Mouse (Mus musculus): ENCODE results near the gene Bex4. TPM values are rescaled to one million over a fixed set of nuclear protein-coding genes. Genes with fewer than 3 reads are reported as not detected.

Gene Bex4
- total RNA-seq, 2 experiments from 2014 or later: 8.3 to 9.5 TPM

DNA sequence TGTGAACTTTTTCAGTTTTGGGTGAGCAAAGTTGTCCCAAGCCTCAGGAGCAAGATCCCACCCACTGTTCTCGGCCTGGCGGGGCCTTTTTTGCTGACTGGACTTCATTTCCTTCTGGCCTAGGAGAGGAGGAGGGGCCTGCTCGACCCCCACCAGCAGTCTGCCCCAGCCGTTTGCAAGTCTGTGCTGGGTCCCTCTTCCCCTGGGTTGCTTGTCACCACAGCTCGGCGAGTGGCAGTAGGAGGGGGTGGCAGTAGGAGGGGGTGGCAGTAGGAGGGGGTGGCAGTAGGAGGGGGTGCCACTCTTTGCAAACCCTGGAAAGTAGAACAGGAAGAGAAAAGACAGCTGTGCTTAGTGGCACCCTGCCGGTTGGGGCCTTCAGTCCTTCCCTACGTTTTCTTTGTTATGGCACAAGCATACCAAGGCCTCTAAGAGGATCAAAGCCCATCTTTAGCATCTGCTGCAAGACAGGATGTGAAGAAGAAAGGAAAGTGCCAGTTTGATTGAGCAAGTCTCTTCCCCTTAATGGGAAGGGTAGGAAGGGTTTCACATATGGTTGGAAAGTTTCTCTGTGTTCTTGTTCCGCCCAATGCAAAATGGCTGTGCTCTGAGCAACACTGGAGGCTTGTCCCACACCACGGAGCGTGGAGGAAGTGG lies 42.2 kb downstream of the Bex4 start:
- DNase-seq: no peak

DNA sequence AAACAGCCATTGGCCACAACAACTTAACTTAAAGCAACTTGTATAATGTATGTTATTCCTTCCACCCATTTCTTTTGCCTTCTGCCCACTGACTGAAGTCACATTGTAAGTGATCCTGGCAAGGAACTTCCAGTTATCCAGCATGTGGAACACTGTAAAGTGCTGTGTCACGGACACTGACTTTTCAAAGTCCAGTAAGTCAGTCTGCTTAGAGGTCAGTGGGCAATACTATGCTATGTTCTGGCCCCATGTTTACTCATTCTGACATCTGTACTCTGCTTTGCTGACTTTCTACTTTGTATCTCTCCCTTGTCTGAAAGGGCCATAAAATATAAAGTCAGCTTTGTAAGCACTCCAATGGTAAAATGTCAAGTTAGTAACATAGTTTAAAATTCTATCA lies 44.3 kb downstream of the Bex4 start:
- no peak for DNase-seq

Small RNA genes within 50 kb of the gene (microRNA-seq; reads per million reads assigned to microRNA genes)
- gene Mir6383: not detected

Other genes with a start within 250 kb of the Bex4 start
- 10 to 100 TPM; 40.9 to 73.2 TPM for gene Arxes2, start 145.2 kb upstream of the Bex4 start, total RNA-seq (2021)
- gene Arxes1, start 105.6 kb upstream of the Bex4 start, total RNA-seq (2021): 10 to 100 TPM in 1 of 2 experiments, 1 to 10 TPM in 1; 6.3 to 14.3 TPM
- gene Bex2, start 70.8 kb upstream of the Bex4 start, total RNA-seq (2021): 10 to 100 TPM; 17.6 to 23.5 TPM
- not detected for gene Nxf3, start 53.7 kb upstream of the Bex4 start, total RNA-seq (2021)
- 10 to 100 TPM; 53.8 to 56.6 TPM for gene Tceal8, start 33.3 kb downstream of the Bex4 start, total RNA-seq (2021)
- gene Tceal5, start 64.9 kb downstream of the Bex4 start, total RNA-seq (2021): 1 to 10 TPM in 1 of 2 experiments, not detected in 1; 1.8 TPM
- gene Tceal7, start 75.8 kb downstream of the Bex4 start, total RNA-seq (2021): not detected
- gene Bex1, start 76.5 kb downstream of the Bex4 start, total RNA-seq (2021): 10 to 100 TPM in 1 of 2 experiments, 1 to 10 TPM in 1; 9.7 to 14.6 TPM
- 100 to 1,000 TPM; 373 to 421 TPM for gene Tceal9, start 106.1 kb downstream of the Bex4 start, total RNA-seq (2021)
- 100 to 1,000 TPM; 126 to 285 TPM for gene Bex3, start 131.3 kb downstream of the Bex4 start, total RNA-seq (2021)